In genomic region chr14:32770563-32770962, GRCm38 (mm10) we compare ENCODE assay signal across 28 mouse cellular contexts. TPM values are rescaled to one million over a fixed set of nuclear protein-coding genes. Genes with fewer than 3 reads are reported as not detected.
DNase-seq lines count a peak whose midpoint lies in the region; ATAC-seq lines count a peak whose summit lies in the region.
"Had no signal": no experiment of that assay in that cellular context is flagged by ENCODE, and none has a peak within 500 bp of the region (broad histone marks: within the 10 kb centered on the region; RNA-seq: fewer than 3 reads in every experiment).

No protein-coding gene starts in this region.

- no peaks in the 10 kb centered on the region for H3K4me1 ChIP-seq in neural tube, embryonic 14.5 days (ENCODE audit: control insufficient read depth, insufficient read depth, low read length)
- H3K4me1 ChIP-seq in intestine, embryonic 15.5 days (replicated peaks): 0 out of 2 replicates have a peak, but pooled peaks cover 2% of the 10 kb centered on the region
- H3K4me1 ChIP-seq: embryonic facial prominence, embryonic 12.5 days; embryonic facial prominence, embryonic 15.5 days; heart, embryonic 10.5 days; heart, embryonic 13.5 days had no signal

- no peaks in the 10 kb centered on the region for H3K9me3 ChIP-seq in neural tube, embryonic 14.5 days (ENCODE audit: control insufficient read depth, low read length)
- no peaks in the 10 kb centered on the region for H3K9me3 ChIP-seq in intestine, embryonic 15.5 days
- H3K9me3 ChIP-seq: embryonic facial prominence, embryonic 12.5 days; embryonic facial prominence, embryonic 15.5 days; heart, embryonic 10.5 days; heart, embryonic 13.5 days had no signal

- H3K27me3 ChIP-seq in neural tube, embryonic 14.5 days (ENCODE audit: control insufficient read depth, insufficient read depth, low read length): no peaks in the 10 kb centered on the region
- no peaks in the 10 kb centered on the region for H3K27me3 ChIP-seq in intestine, embryonic 15.5 days (replicated peaks)
- H3K27me3 ChIP-seq: embryonic facial prominence, embryonic 12.5 days; embryonic facial prominence, embryonic 15.5 days had no signal

- no peak overlapping the region for H3K4me2 ChIP-seq in neural tube, embryonic 14.5 days (ENCODE audit: low read depth, low read length)
- H3K4me2 ChIP-seq in intestine, embryonic 15.5 days (replicated peaks): no peak overlapping the region
- H3K4me2 ChIP-seq: embryonic facial prominence, embryonic 12.5 days; embryonic facial prominence, embryonic 15.5 days; heart, embryonic 13.5 days had no signal

- H3K9ac ChIP-seq in neural tube, embryonic 14.5 days (replicated peaks; ENCODE audit: low read depth, low read length): no peak overlapping the region
- no peak overlapping the region for H3K9ac ChIP-seq in intestine, embryonic 15.5 days
- H3K9ac ChIP-seq: embryonic facial prominence, embryonic 12.5 days; embryonic facial prominence, embryonic 15.5 days; forebrain, postnatal 0 days; heart, embryonic 13.5 days had no signal

- H3K36me3 ChIP-seq in neural tube, embryonic 14.5 days (ENCODE audit: control insufficient read depth, insufficient read depth, low read length): no peaks in the 10 kb centered on the region
- no peaks in the 10 kb centered on the region for H3K36me3 ChIP-seq in intestine, embryonic 15.5 days
- H3K36me3 ChIP-seq: embryonic facial prominence, embryonic 12.5 days; embryonic facial prominence, embryonic 15.5 days; heart, embryonic 10.5 days; heart, embryonic 13.5 days had no signal

- peak; percentile 34; the same call in 1 of the 2 replicates for ATAC-seq in neural tube, embryonic 14.5 days (ENCODE audit: low read depth)
- peak; percentile 48; the same call in 1 of the 2 replicates for ATAC-seq in intestine, embryonic 15.5 days
- peak; percentile 49 for ATAC-seq in megakaryocyte, adult 5-6 weeks (ENCODE audit: poor library complexity, severe bottlenecking)
- ATAC-seq: activated CD4-positive, CD25-positive, alpha-beta regulatory T cell, adult 4 months; CD4-positive, CD25-positive, alpha-beta regulatory T cell, adult 4 months; forebrain, embryonic 14.5 days; forebrain, postnatal 0 days; hindbrain, embryonic 16.5 days had no signal

- no peak overlapping the region for H3K4me3 ChIP-seq in neural tube, embryonic 14.5 days (ENCODE audit: low read depth, low read length)
- no peak overlapping the region for H3K4me3 ChIP-seq in intestine, embryonic 15.5 days (replicated peaks)
- H3K4me3 ChIP-seq: embryonic facial prominence, embryonic 12.5 days; embryonic facial prominence, embryonic 15.5 days; heart, adult 2 months; heart, embryonic 10.5 days; heart, embryonic 13.5 days had no signal

- H3K27ac ChIP-seq in neural tube, embryonic 14.5 days (ENCODE audit: low read depth, low read length): no peak overlapping the region
- H3K27ac ChIP-seq in intestine, embryonic 15.5 days: no peak overlapping the region
- H3K27ac ChIP-seq: embryonic facial prominence, embryonic 12.5 days; embryonic facial prominence, embryonic 15.5 days; heart, adult 2 months; heart, embryonic 10.5 days; heart, embryonic 13.5 days had no signal

- DNase-seq in neural tube, embryonic 10.5 days (ENCODE audit: extremely low spot score, low spot score): no peak
- DNase-seq in right cerebral cortex, postnatal 14 days: no peak
- DNase-seq in right cerebral cortex, adult 18-20 months: no peak
- DNase-seq in cerebellum, adult 8-10 months: no peak
- DNase-seq: adrenal gland, adult 8-10 months; adrenal gland, postnatal 36 days; cerebellum, adult 18-20 months; cerebellum, adult 9-11 months; cerebellum, postnatal 25 days; forebrain, postnatal 0 days; gastrocnemius, postnatal 25 days; heart, adult 2 months; heart, postnatal 14 days; heart, postnatal 4 days had no signal

- WGBS in neural tube, embryonic 14.5 days: 68% methylated on average over 6 of the region's 6 CpGs
- 55% methylated on average over 6 of the region's 6 CpGs for WGBS in intestine, embryonic 15.5 days

RNA-seq across cellular contexts. Expression of gene Tmem273, which starts 15.2 kb away (rescaled TPM):
- polyA plus RNA-seq in neural tube, embryonic 14.5 days (2014; fragmentation: Nextera tagmentation; extraction: Ambion mirVana): 0.46 and 0.72 TPM in 2 replicates
- polyA plus RNA-seq in intestine, embryonic 15.5 days (2015; fragmentation: Nextera tagmentation; extraction: Ambion mirVana): 1.3 and 2.0 TPM in 2 replicates
- total RNA-seq in megakaryocyte, adult 5-6 weeks (2015): 12.3 and 15.3 TPM in 2 replicates
- 7.8 and 10.1 TPM in 2 replicates for total RNA-seq in megakaryocyte, adult 5-6 weeks (2017)
- total RNA-seq: ES-E14; forebrain, postnatal 0 days; gastrocnemius, adult 8-10 months; gastrocnemius, postnatal 25 days had no signal
- polyA plus RNA-seq: forebrain, embryonic 11.5 days had no signal
